Mouse (Mus musculus) thymus, adult 2 months (tissue): Measurements from ENCODE around the gene Myadml2.

Source experiments
- CTCF ChIP-seq: fragments of 200-500 bp; IDR thresholded peaks from 2 replicates; pipeline ENCODE4 v1.5.1; 2012; ENCODE audit warnings: mild to moderate bottlenecking, control low read depth, low read length, moderate library complexity, borderline replicate concordance; ENCODE audit not compliant: control insufficient read depth, poor library complexity, insufficient read depth; ENCODE audit errors: extremely low read depth
- POLR2A ChIP-seq: fragments of 200-500 bp; IDR thresholded peaks from 2 replicates; pipeline ENCODE4 v1.6.1; 2012; ENCODE audit warnings: mild to moderate bottlenecking, low read length, control low read depth, moderate library complexity; ENCODE audit not compliant: control insufficient read depth, poor library complexity, insufficient read depth; ENCODE audit errors: extremely low read depth

GRCm38 (mm10) chr11:120618619-120619535, 29.1 kb downstream of the Myadml2 start:
- TF ChIP-seq POLR2A = no peak
- TF ChIP-seq CTCF = no peak
